Mouse (Mus musculus) c-Kit-negative CD71-positive TER-119-positive erythroid progenitor cells, embryonic 14.5 days (primary cell): ENCODE measurements around the gene Vipr1.

Experiments used
- DNase-seq: peaks from one replicate; pipeline ENCODE4 v3.0.0-alpha.2; 2013; ENCODE audit warnings: low read depth, low spot score

The Vipr1 gene

DNA sequence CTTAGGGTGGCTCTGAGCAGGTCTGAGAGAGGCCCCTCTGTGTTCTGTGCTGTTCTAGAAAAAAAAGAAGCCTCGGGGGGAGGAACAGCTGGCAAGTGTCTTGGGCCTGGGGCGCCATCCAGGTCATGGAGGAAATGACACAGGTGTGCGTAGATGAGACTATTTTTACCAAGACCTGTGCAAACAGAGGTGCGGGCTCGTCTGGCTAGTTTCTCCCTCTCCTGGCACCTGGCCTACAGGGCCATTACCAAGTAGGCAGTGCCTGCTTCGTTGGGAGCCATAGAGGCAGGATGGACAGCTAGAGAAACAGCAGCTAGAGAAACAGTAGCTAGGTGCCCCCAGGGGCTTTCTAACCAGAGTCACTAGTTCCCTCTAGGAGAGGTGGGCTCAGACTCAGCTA is 9.2 kb upstream of the Vipr1 start:
- DNase-seq = no peak

- no peak for DNase-seq
Measured at GRCm38 (mm10) chr9:121635835-121636576, 6.5 kb upstream of the Vipr1 start.

DNA sequence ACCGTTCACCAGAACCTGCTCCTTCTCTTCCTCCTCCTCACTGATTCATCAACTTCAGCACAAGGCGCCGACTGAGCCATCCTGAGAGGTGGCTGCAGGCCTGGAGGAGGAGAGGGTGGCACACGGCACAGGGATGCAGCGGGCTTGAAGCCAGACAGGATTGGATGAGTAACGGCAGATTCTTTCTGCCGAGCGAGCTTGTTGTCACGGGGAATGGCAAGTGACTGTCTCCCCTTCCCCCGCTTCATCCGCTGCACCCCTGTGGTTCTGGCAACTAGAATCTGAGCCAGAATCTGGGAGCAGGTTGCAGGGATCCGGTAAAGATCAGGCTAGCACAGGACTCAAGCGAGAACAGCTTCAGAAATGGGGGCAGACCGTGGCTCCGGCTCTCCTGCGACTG is 2.7 kb upstream of the Vipr1 start:
- DNase-seq = no peak

DNA sequence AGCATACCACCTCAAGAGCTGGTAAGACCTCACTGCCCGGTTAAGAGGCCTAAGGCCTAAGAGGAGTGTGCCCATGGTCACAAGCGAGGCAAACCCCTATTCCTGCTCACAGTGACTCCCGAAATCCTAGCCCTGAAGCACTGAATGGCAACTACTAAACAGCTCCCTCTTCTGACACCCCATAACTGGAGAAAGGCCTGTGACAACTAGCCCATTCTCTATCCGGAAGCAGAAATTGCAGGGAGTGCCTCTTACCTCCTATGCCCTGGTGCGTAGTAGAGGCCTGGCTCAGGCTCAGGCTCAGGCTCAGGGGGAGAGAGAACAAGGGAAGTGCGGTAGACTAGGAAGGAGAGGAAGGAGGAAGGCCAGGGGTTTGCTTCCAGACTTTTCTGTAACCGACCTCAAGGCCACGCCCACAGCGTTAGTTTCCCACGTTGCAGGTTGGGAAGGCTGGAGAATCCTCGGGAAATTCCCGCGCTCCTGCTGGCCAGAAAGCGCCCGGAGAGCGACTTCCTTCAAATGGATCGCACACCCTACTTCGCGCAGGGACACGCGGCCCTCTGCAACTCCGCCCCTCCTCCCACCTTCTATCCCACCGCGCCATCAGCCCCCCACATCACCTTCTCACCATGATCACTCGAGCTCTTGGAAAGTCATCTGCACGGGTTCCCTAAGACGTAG is 1.1 kb upstream of the Vipr1 start:
- no peak for DNase-seq

- DNase-seq = no peak
Measured at GRCm38 (mm10) chr9:121642001-121642400, 515 bp upstream of the Vipr1 start, which contains the start of gene Lyzl4. Lyzl4 (minus strand) TSS chr9:121642096.

DNA sequence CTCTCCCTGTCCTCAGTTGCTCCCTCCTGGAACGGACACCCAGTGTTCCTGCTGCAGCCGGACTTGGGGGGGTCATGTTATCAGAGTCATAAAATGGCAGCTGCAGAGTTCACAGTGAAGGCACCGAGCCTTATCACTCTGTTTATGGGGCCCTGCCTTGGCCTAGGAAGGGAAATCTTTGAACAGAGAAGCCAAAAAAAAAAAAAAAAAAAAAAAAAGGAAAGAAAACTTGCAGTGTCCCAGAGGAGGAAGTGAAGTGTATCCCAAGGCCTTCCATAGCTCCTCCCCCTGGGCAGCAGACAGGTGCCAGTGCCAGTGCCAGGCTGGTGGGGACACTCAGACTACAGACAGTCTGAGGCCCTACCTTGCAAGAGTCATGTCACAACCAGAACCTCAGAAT is 2.3 kb downstream of the Vipr1 start:
- DNase-seq = no peak

- DNase-seq = no peak
Measured at GRCm38 (mm10) chr9:121647026-121647425, 4.5 kb downstream of the Vipr1 start.

DNA sequence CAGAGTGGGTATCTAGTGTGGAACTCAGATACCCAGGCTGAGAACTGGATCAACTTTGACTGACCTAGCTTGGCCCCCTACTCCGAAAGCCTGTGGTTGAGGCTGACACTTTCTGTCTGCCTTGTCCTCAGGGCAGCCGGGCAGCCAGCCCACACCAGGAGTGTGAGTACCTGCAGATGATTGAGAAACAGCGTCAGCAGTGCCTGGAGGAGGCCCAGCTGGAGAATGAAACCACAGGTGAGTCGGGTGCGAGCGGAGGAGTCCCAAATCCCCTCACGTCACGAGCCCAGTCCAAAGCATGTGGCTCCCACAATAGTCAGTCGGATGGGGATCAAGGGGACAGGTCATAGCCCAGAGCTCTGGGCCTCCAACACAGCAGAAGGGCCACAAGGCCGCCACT is 11.2 kb downstream of the Vipr1 start:
- DNase-seq = no peak

DNA sequence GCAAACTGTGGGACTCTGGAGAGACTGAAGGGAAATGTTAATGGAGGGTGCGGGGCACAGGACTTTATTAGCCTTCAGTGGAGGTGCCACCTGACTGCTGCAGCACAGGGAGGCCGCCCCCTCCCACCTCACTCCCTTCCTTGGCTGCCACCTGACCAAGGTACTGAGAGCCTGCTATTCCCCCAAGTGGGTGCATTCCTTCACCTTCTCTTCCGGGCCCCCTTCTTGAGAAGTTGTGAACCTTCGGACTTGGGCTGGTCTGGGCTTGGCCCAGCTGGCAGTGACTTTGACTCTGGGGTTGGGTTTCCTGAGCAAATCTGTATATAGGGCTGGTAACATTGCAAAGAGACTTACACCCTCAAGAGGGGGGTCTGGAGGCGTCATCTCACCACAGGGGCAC is 13.8 kb downstream of the Vipr1 start:
- DNase-seq = no peak

DNA sequence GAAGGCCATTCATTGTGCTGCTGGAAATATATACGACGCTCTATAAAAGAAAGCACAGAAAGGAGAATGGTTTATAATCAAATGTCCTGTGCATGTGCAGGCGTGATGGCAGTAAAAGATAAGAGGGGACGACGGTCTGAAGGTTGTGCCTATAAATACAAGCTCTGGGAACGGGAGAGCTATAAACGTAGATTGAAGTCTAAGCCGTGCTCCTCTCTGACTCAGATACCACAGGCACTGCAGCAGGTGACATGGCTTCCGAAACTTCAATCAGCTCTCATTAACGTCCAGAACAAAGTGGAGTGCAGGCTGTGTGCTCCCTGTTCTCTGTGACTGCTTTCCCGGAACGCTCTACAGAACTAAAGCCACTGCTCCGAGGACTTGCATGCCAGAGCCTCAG is 14.6 kb downstream of the Vipr1 start:
- no peak for DNase-seq

DNA sequence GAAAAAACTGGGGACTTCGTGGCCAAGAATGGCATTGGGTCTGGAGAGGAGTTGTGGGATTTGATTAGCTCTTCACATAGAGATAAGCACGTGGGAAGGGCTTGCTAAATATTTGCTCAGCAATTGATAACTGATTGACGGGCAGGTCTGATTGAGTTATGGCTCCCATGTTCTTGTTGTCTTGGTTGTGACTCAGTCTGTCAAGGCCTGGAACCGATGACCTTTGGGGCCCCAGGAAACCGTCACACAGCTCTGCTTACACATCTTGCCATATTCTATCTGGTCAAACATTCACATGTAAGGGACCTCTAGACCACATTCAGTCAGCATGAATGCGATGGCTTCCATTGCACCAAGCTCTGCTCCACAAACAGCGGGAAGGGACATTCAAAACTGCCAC is 15.7 kb downstream of the Vipr1 start:
- DNase-seq = no peak

GRCm38 (mm10) chr9:121659791-121660190 is 17.3 kb downstream of the Vipr1 start:
- no peak for DNase-seq

GRCm38 (mm10) chr9:121663467-121663866 is 21.0 kb downstream of the Vipr1 start:
- DNase-seq = no peak

GRCm38 (mm10) chr9:121664104-121664503 is 21.6 kb downstream of the Vipr1 start:
- DNase-seq = no peak

- DNase-seq = no peak
Measured at GRCm38 (mm10) chr9:121666957-121667630, 24.6 kb downstream of the Vipr1 start.

DNA sequence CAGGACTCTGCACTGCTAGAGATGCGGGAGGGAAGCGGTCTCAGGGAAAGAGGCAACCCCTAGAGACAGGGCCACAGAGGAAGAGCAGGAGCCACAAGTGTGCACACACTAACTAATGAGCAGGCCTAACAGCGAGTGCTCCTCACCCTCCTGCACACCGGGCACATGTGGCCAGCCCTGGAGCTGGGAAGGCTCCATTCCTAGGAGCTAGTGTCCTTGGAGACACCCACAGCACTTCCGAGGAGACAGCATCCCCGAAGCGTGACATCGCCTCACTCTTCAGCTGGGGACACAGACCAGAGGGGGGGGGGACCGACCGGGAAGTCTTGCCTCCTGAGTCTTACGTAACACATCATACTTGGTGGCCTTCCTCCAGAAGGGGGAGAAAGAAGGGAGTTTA is 25.3 kb downstream of the Vipr1 start:
- no peak for DNase-seq

GRCm38 (mm10) chr9:121669348-121669791 is 26.9 kb downstream of the Vipr1 start:
- DNase-seq = no peak

- peak; percentile 26 for DNase-seq
Measured at GRCm38 (mm10) chr9:121671300-121671699, 28.8 kb downstream of the Vipr1 start.

GRCm38 (mm10) chr9:121672311-121672710 is 29.8 kb downstream of the Vipr1 start:
- DNase-seq = no peak

DNA sequence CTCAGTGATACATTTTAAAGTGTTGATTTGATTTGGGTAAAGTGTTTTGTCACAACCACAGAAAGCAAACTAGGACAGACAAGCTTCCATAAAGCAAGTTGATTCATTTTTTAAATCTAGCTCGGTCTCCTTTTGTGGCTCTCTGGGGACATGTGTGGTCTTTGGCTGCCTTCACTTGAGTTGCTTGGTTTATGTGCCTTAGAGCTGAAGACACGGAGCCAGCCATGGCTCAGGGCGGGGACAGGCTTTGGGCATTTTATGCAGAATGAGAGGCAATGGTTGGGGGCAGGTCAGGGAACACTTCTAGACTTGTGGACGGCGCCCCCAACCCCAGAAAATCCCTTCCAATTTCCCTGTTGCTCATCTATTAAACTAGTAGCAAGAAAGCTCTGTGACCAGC is 31.2 kb downstream of the Vipr1 start:
- DNase-seq = no peak

DNA sequence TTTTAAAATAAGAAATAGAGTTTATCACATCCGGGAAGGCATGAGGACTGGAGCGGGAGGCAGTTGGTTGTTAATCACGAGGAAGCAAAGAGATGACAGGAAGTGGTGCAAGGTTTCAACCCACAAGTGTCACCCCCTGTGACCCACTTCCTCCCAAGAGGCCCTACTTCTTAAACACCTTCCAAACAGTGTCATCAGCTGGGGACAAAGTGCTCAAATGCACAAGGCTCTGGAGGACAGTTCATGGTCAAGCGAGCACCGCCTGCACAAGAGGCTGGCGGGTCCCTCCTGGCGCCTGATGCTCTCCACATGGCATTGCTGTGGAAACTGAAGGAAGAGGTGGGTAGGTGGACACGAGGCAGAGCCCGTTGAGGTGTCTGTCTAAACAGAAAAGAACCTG is 32.5 kb downstream of the Vipr1 start:
- DNase-seq = no peak

- DNase-seq = no peak
Measured at GRCm38 (mm10) chr9:121675556-121675955, 33.0 kb downstream of the Vipr1 start.

GRCm38 (mm10) chr9:121677069-121677468 is 34.6 kb downstream of the Vipr1 start:
- no peak for DNase-seq
